Mouse (Mus musculus) splenic B cell, adult 2 months (primary cell): ENCODE results near the gene Akap2.

Experiments
- DNase-seq: peaks from one replicate; pipeline ENCODE4 v3.0.0-alpha.2; 2011; ENCODE audit warnings: low read depth, low spot score
- H3K27me3 ChIP-seq: 2 replicates; pipeline ENCODE4 v1.6.1; 2012; ENCODE audit warnings: mild to moderate bottlenecking, low read length, moderate library complexity, mixed read lengths; ENCODE audit not compliant: control insufficient read depth, poor library complexity, insufficient read depth, severe bottlenecking
- H3K36me3 ChIP-seq: 2 replicates; pipeline ENCODE4 v1.6.1; 2012; ENCODE audit warnings: mild to moderate bottlenecking, low read length, moderate library complexity, mixed read lengths; ENCODE audit not compliant: control insufficient read depth, poor library complexity, insufficient read depth, severe bottlenecking

Gene Akap2

GRCm38 (mm10) chr4:57861166-57861565, 143.7 kb downstream of the Akap2 start:
- no peak for DNase-seq
- no peaks in the 10 kb centered on the region for H3K27me3 ChIP-seq
- no peaks in the 10 kb centered on the region; the same call in 1 of the 2 replicates for H3K36me3 ChIP-seq

GRCm38 (mm10) chr4:57861856-57862255, 144.4 kb downstream of the Akap2 start:
- DNase-seq, result no peak
- Histone ChIP-seq H3K36me3 (no peaks in the 10 kb centered on the region; the same call in 1 of the 2 replicates), H3K27me3 (no peaks in the 10 kb centered on the region)

GRCm38 (mm10) chr4:57862269-57862986, 145.0 kb downstream of the Akap2 start:
- DNase-seq, result peak; percentile 84
- no peaks in the 10 kb centered on the region for H3K27me3 ChIP-seq
- no peaks in the 10 kb centered on the region; the same call in 1 of the 2 replicates for H3K36me3 ChIP-seq

GRCm38 (mm10) chr4:57866088-57866487, 148.6 kb downstream of the Akap2 start:
- no peaks in the 10 kb centered on the region for H3K36me3 ChIP-seq
- no peaks in the 10 kb centered on the region for H3K27me3 ChIP-seq
- DNase-seq, result no peak

GRCm38 (mm10) chr4:57866990-57867389, 149.5 kb downstream of the Akap2 start:
- no peaks in the 10 kb centered on the region for H3K36me3 ChIP-seq
- peak; percentile 47 for DNase-seq
- H3K27me3 ChIP-seq, result no peaks in the 10 kb centered on the region

GRCm38 (mm10) chr4:57867454-57867853, 150.0 kb downstream of the Akap2 start:
- peak; percentile 83 for DNase-seq
- no peaks in the 10 kb centered on the region for H3K36me3 ChIP-seq
- no peaks in the 10 kb centered on the region for H3K27me3 ChIP-seq

GRCm38 (mm10) chr4:57879137-57879536, 161.7 kb downstream of the Akap2 start:
- no peak for DNase-seq
- H3K36me3 ChIP-seq, result no peaks in the 10 kb centered on the region
- no peaks in the 10 kb centered on the region for H3K27me3 ChIP-seq

GRCm38 (mm10) chr4:57879804-57880357, 162.4 kb downstream of the Akap2 start:
- peak; percentile 84 for DNase-seq
- no peaks in the 10 kb centered on the region for H3K27me3 ChIP-seq
- H3K36me3 ChIP-seq, result no peaks in the 10 kb centered on the region

GRCm38 (mm10) chr4:57883520-57884421, 166.3 kb downstream of the Akap2 start:
- peak; percentile 54 for DNase-seq
- no peaks in the 10 kb centered on the region for H3K27me3 ChIP-seq
- no peaks in the 10 kb centered on the region for H3K36me3 ChIP-seq

- Histone ChIP-seq H3K36me3 (no peaks in the 10 kb centered on the region), H3K27me3 (no peaks in the 10 kb centered on the region)
- no peak for DNase-seq
These were observed 167.1 kb downstream of the Akap2 start for GRCm38 (mm10) chr4:57884511-57884910.

GRCm38 (mm10) chr4:57885186-57885585, 167.7 kb downstream of the Akap2 start:
- H3K27me3 ChIP-seq, result no peaks in the 10 kb centered on the region
- no peaks in the 10 kb centered on the region for H3K36me3 ChIP-seq
- DNase-seq, result no peak

GRCm38 (mm10) chr4:57886066-57886887, 168.8 kb downstream of the Akap2 start:
- DNase-seq, result peak; percentile 33
- no peaks in the 10 kb centered on the region for H3K27me3 ChIP-seq
- no peaks in the 10 kb centered on the region for H3K36me3 ChIP-seq

GRCm38 (mm10) chr4:57886888-57887230, 169.4 kb downstream of the Akap2 start:
- DNase-seq, result no peak
- no peaks in the 10 kb centered on the region for H3K36me3 ChIP-seq
- H3K27me3 ChIP-seq, result no peaks in the 10 kb centered on the region

- no peaks in the 10 kb centered on the region for H3K27me3 ChIP-seq
- DNase-seq, result no peak
- no peaks in the 10 kb centered on the region for H3K36me3 ChIP-seq
These were observed 170.8 kb downstream of the Akap2 start for GRCm38 (mm10) chr4:57888246-57888645.
